Mouse (Mus musculus) erythroblast, embryonic 14.5 days (primary cell): Measurements from ENCODE around the gene Tmem9. TPM values are rescaled to one million over a fixed set of nuclear protein-coding genes. Genes with fewer than 3 reads are reported as not detected.

Source experiments
- H3K27me3 ChIP-seq: 2 replicates; pipeline ENCODE4 v1.6.1; 2012; ENCODE audit warnings: inconsistent platforms; ENCODE audit not compliant: control insufficient read depth
- H3K36me3 ChIP-seq: 2 replicates; pipeline ENCODE4 v1.6.1; 2012; ENCODE audit warnings: mild to moderate bottlenecking, inconsistent platforms; ENCODE audit not compliant: control insufficient read depth
- H3K4me1 ChIP-seq: 2 replicates; pipeline ENCODE4 v1.6.1; 2012; ENCODE audit warnings: inconsistent platforms; ENCODE audit not compliant: control insufficient read depth
- H3K4me3 ChIP-seq: replicated peaks from 2 replicates; pipeline ENCODE3; 2012; ENCODE audit warnings: moderate library complexity, mild to moderate bottlenecking, inconsistent platforms
- H3K9me3 ChIP-seq: 2 replicates; pipeline ENCODE4 v1.6.1; 2012; ENCODE audit warnings: low read length, inconsistent platforms, mixed read lengths; ENCODE audit not compliant: control insufficient read depth
- GATA1 ChIP-seq: IDR thresholded peaks from 2 replicates; pipeline ENCODE4 v1.6.1; 2012; ENCODE audit warnings: low read length, inconsistent platforms, mixed read lengths
- TAL1 ChIP-seq: IDR thresholded peaks from 3 replicates; pipeline ENCODE4 v1.6.1; 2012; ENCODE audit warnings: low read length, inconsistent platforms, mixed read lengths
- polyA plus RNA-seq: library from polyadenylated mRNA; stranded (reverse); fragments of >175 nt; gene quantifications from 2 replicates; pipeline ENCODE4 v1.2.3, GENCODE M21; 2012

Gene Tmem9
- polyA plus RNA-seq, 1 experiment = 10.2 TPM

DNA sequence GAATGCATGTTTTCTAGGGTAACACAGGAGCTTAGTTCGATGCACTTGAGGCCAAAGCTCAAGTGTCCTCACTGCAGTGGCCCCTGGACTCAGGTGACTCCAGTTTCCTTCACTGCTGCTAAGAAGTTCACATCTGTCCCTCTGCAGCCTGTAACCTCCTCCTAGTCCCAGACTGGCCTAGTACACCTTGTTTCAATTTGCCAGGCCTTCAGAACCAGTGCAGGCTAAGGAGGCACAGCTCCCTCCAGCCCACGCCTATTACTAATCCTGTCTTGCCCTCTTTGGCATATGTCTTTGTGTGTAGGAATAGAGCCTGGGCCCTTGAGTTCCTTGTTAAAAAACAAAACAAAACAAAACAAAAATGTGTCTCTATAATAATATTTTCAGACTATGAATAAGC lies 9.4 kb downstream of the Tmem9 start:
- TF ChIP-seq GATA1 (no peak), TAL1 (no peak)

DNA sequence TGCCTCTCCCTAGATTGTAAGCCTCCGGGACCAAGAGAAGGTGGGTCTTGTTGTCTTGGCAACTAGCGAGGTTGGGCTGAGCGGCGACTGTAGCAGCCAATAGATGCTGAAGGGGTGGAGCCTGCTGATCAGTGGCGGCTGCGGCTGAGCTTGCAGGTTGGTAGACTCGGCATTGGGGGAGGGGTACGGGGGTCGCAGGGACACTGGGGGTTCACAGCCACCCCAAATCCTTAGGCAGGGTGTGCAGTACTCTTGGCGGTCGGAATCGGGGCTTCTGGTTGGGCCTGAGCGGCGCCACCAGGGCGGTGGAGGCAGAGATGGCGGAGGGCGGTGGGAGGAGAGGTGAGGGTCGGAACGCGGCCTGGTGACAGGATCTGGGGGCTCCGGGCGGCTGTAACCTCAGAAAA lies 10.0 kb downstream of the Tmem9 start:
- Histone ChIP-seq H3K36me3 (peaks cover 45% of the 10 kb centered on the region), H3K27me3 (no peaks in the 10 kb centered on the region), H3K4me3 (peak overlapping the region; percentile 94), H3K9me3 (no peaks in the 10 kb centered on the region), H3K4me1 (peaks cover 86% of the 10 kb centered on the region)
- TF ChIP-seq TAL1 (no peak), GATA1 (no peak)

More for the DNA sequence above, 9.4 kb downstream of the Tmem9 start:
- H3K4me3 ChIP-seq = peak overlapping the region; percentile 94
- H3K4me1 ChIP-seq = peaks cover 85% of the 10 kb centered on the region
- peaks cover 39% of the 10 kb centered on the region for H3K36me3 ChIP-seq
- H3K27me3 ChIP-seq = no peaks in the 10 kb centered on the region
- H3K9me3 ChIP-seq = no peaks in the 10 kb centered on the region

DNA sequence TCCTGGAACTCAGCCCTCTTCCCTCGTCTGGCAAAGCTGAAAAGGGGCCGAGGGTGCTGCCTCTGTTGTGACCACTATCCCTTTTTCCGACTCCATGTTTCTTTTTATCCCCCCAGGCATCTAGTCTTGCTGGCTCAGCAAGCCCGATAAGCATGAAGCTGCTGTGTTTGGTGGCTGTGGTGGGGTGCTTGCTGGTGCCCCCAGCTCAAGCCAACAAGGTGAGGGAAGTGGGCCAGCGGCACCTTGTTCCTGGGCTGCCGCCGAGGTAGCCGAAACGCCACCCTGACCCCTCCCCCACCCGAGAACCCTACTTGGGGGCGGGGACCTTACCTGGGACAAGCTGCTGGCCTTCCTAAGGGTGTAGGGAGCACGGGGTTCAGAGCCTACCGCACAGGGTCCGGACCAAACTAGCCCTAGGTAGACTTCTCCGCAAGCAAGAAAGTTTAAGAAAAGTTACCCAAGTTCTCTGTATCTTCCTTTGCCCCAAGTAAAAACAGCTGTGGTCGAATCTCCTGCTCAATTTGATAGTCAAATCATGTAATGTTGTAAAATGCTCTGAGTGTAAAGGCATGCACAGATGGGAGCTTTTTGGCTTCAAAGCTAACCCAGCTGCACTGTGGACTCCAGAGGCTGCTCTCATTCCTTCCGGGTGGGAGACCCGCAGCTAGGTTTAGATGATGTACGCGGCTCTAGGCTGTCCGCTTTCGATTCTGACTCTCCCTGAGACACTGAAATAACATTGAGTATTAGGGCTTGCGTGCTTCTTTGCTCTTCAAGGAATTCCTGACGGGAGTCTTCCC lies 10.6 kb downstream of the Tmem9 start:
- peak overlapping the region; percentile 94 for H3K4me3 ChIP-seq
- no peaks in the 10 kb centered on the region for H3K9me3 ChIP-seq
- H3K36me3 ChIP-seq = peaks cover 52% of the 10 kb centered on the region
- no peaks in the 10 kb centered on the region for H3K27me3 ChIP-seq
- TF ChIP-seq GATA1 = peak; percentile 22; the same call in 1 of the 2 replicates
- TF ChIP-seq TAL1 = no peak
- peaks cover 86% of the 10 kb centered on the region for H3K4me1 ChIP-seq

DNA sequence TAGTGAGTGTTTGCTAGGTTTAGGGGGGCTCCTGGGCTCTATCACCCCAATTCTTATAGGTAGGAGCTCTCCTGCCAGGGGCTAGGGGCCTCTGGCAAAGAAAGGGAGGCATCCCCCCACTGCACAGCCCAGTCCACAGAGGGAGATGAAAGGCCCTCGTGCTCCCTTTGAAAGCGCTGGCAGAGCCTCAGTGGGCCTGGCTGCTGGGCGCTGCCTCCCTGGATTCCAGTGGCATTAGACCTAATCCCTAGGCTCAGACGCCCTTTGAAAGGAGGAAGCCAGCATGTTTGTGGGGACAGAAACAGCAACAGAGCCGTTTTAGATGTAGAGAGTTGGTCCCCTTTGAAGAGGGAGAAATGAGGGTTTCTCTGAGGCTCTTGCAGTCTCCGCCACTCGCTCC lies 22.3 kb downstream of the Tmem9 start:
- no peaks in the 10 kb centered on the region for H3K9me3 ChIP-seq
- no peak for TF ChIP-seq TAL1
- no peaks in the 10 kb centered on the region for H3K27me3 ChIP-seq
- H3K4me3 ChIP-seq = no peak overlapping the region
- H3K4me1 ChIP-seq = peaks cover 23% of the 10 kb centered on the region
- H3K36me3 ChIP-seq = peaks cover 100% of the 10 kb centered on the region

DNA sequence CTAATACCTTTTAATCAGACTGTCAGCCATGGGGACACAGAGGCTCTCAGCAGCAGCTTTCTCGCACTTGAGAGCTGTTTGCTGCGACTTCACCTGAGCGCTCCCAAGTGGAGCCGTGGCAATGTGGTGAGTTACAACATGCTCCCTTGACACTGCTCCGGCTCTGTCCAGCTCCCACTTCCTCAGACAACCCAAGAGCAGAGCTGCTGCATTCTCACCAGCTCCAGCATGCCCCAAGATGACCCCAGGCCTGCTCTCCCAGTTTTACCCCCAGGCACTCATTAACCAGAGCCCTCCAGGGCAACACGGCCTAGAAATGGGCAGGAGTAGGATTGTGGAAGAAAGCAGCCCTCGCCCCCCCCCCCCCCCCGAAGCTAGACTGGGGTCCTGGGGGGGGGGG lies 23.7 kb downstream of the Tmem9 start:
- Histone ChIP-seq H3K4me1 (peaks cover 13% of the 10 kb centered on the region), H3K27me3 (no peaks in the 10 kb centered on the region), H3K4me3 (no peak overlapping the region), H3K36me3 (peaks cover 98% of the 10 kb centered on the region), H3K9me3 (no peaks in the 10 kb centered on the region)
- TF ChIP-seq TAL1 = no peak
- no peak for TF ChIP-seq GATA1

DNA sequence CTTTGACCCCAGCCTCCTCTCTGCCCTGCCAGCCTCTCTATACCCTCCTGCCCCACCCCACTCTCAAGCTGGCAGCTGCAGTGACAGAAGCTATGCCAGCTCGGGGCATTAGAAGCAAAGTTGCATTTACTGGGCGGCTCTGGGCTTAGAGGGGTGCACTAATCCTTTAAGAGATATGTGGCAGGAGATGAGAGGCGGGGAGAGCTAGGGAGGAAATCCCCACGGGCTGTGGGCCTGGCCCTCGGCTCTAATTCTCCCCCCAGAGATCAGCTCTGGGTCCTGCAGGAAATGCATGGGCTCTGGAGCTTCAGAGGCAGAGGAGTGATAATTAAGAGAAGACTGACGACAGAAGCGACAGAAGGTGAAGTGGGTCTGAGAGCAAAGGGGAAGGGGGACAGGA lies 25.0 kb downstream of the Tmem9 start:
- Histone ChIP-seq H3K27me3 (no peaks in the 10 kb centered on the region), H3K36me3 (peaks cover 86% of the 10 kb centered on the region), H3K9me3 (no peaks in the 10 kb centered on the region), H3K4me3 (no peak overlapping the region), H3K4me1 (peaks cover 12% of the 10 kb centered on the region)
- no peak for TF ChIP-seq TAL1
- TF ChIP-seq GATA1 = no peak

DNA sequence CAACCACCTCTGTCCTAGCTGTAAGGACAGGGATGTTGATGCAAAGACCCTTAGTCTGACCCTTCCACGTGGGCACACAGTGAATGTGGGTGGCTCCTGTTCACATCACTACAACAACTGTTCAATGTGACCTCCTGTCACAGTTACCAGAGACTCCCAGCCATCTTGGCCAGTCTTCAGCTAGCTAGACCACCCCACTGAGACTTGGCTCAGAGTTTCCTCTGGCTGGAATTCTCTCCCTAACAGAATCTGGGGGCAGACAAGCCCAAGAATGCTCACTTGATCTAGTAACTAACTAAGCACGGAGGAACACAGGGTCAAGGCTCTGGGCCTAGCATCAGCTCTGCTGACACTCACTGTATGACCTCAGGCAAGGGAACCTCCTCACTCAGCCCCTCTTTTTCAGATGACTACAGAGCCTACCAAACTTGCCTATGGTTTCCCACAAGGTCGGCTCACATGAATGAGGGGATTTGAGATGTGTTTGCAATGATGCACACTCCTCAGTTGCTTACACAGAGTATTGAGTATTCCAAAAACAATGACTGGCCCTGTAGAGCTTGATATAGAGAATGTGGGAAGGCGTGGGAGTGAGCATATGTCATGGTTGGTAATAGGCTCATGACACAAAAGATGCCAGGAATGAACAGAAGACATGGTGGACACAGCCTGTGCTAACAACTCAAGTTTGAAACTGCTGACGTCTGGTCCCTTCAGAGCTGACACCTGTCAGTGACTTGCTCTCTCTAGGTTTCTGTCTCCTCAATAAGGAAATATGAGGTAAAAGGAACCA lies 31.0 kb downstream of the Tmem9 start:
- H3K4me3 ChIP-seq = no peak overlapping the region
- H3K36me3 ChIP-seq = peaks cover 26% of the 10 kb centered on the region
- H3K4me1 ChIP-seq = peaks cover 5% of the 10 kb centered on the region
- peaks cover 48% of the 10 kb centered on the region for H3K27me3 ChIP-seq
- H3K9me3 ChIP-seq = no peaks in the 10 kb centered on the region
- no peak for TF ChIP-seq GATA1
- TF ChIP-seq TAL1 = no peak

DNA sequence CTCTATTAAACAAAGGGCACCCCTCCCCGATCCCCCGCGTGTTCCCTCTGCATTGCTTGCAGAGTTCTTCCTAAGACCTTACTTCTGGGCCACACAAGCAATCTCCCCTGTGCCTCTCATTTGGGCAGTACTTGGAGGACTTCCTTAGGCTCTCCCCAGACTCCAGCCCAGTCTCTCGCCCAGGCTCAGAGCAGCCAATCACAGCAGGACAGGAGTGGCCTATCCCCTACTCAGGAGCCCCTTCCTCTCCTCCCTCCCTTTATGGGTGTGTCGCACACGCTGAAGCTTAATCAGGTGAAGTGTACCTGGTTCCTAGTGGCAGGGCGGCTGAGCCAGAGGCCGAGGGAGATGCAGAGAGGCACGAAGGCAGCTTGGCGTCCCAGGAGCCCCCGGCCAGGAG lies 32.5 kb downstream of the Tmem9 start:
- peaks cover 6% of the 10 kb centered on the region for H3K4me1 ChIP-seq
- peaks cover 11% of the 10 kb centered on the region for H3K36me3 ChIP-seq
- no peaks in the 10 kb centered on the region for H3K9me3 ChIP-seq
- H3K4me3 ChIP-seq = no peak overlapping the region
- peaks cover 62% of the 10 kb centered on the region for H3K27me3 ChIP-seq
- TF ChIP-seq GATA1 (no peak), TAL1 (no peak)

DNA sequence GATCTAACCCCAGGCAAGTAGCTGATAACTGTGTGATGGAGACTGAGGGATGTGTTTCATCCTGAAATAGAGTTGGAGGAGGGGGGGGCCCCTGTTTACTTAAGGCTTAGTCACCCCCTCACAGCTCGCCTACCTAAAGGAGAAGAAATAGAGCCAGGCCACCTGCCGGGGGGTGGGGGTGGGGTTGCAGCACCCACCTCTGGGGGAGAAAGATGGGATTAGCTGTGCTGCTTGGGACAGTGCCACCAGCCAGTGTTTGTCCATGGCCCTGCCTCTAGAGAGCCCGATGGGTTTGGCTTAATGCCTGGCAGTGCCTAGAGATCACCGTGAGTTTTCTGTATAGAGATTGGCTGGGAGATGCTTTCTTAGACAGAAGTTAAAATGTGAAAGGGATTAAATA lies 32.9 kb downstream of the Tmem9 start:
- Histone ChIP-seq H3K4me1 (peaks cover 6% of the 10 kb centered on the region), H3K27me3 (peaks cover 64% of the 10 kb centered on the region)
- no peak for TF ChIP-seq TAL1
- no peak for TF ChIP-seq GATA1

More for the DNA sequence above, 32.9 kb downstream of the Tmem9 start:
- Histone ChIP-seq H3K9me3 (no peaks in the 10 kb centered on the region), H3K4me3 (no peak overlapping the region), H3K36me3 (peaks cover 7% of the 10 kb centered on the region)
